Mouse (Mus musculus): ENCODE measurements around the gene St5.

St5 gene

GRCm38 (mm10) chr7:109703190-109704015 is at the start of gene St5, which contains the start of gene Akip1:
Gene St5 (minus strand): TSS chr7:109703605.
Gene Akip1 (plus strand): TSS chr7:109703690.
- in situ Hi-C loops (cut with MseI, MboI) = loop anchor here in 1 of 2 experiments (25.0 kb wide), 1 partner anchor 166 kb away; no protein-coding TSS in a partner anchor

- in situ Hi-C loops (cut with MseI, MboI) = no loop called here
Observed at GRCm38 (mm10) chr7:109752008-109752925, 48.9 kb upstream of the St5 start, which contains the start of gene Tmem9b. Gene Tmem9b (minus strand): TSS chr7:109752875.

GRCm38 (mm10) chr7:109751427-109752007 is 48.1 kb upstream of the St5 start:
- in situ Hi-C loops (cut with MseI, MboI) = no loop called here

GRCm38 (mm10) chr7:109747747-109748146 is 44.3 kb upstream of the St5 start:
- in situ Hi-C loops (cut with MseI, MboI) = no loop called here

GRCm38 (mm10) chr7:109741703-109742102 is 38.3 kb upstream of the St5 start:
- in situ Hi-C loops (cut with MseI, MboI) = no loop called here

- in situ Hi-C loops (cut with MseI, MboI) = no loop called here
Observed at GRCm38 (mm10) chr7:109741060-109741459, 37.7 kb upstream of the St5 start.

- in situ Hi-C loops (cut with MseI, MboI) = no loop called here
Observed at GRCm38 (mm10) chr7:109739822-109740370, 36.5 kb upstream of the St5 start.

GRCm38 (mm10) chr7:109734806-109735205 is 31.4 kb upstream of the St5 start:
- in situ Hi-C loops (cut with MseI, MboI) = no loop called here

- in situ Hi-C loops (cut with MseI, MboI) = no loop called here
Observed at GRCm38 (mm10) chr7:109731626-109732025, 28.2 kb upstream of the St5 start, which contains the start of gene Ascl3. Gene Ascl3 (minus strand): TSS chr7:109731726.

- in situ Hi-C loops (cut with MseI, MboI) = loop anchor here in 1 of 2 experiments (25.0 kb wide), 1 partner anchor 186 kb away; no protein-coding TSS in a partner anchor
Observed at GRCm38 (mm10) chr7:109723697-109724096, 20.3 kb upstream of the St5 start, which contains the start of gene BC051019. Gene BC051019 (minus strand): TSS chr7:109723850.

GRCm38 (mm10) chr7:109723114-109723513 is 19.7 kb upstream of the St5 start:
- in situ Hi-C loops (cut with MseI, MboI) = loop anchor here in 1 of 2 experiments (25.0 kb wide), 1 partner anchor 186 kb away; no protein-coding TSS in a partner anchor

GRCm38 (mm10) chr7:109722618-109723017 is 19.2 kb upstream of the St5 start:
- in situ Hi-C loops (cut with MseI, MboI) = loop anchor here in 1 of 2 experiments (25.0 kb wide), 1 partner anchor 185 kb away; no protein-coding TSS in a partner anchor

GRCm38 (mm10) chr7:109719286-109719685 is 15.9 kb upstream of the St5 start:
- in situ Hi-C loops (cut with MseI, MboI) = loop anchor here in 1 of 2 experiments (25.0 kb wide), 1 partner anchor 182 kb away; no protein-coding TSS in a partner anchor

GRCm38 (mm10) chr7:109713434-109713982 is 10.1 kb upstream of the St5 start:
- in situ Hi-C loops (cut with MseI, MboI) = loop anchor here in 1 of 2 experiments (25.0 kb wide), 1 partner anchor 176 kb away; no protein-coding TSS in a partner anchor

GRCm38 (mm10) chr7:109712198-109712597 is 8.8 kb upstream of the St5 start:
- in situ Hi-C loops (cut with MseI, MboI) = loop anchor here in 1 of 2 experiments (25.0 kb wide), 1 partner anchor 175 kb away; no protein-coding TSS in a partner anchor

- in situ Hi-C loops (cut with MseI, MboI) = loop anchor here in 1 of 2 experiments (25.0 kb wide), 1 partner anchor 173 kb away; no protein-coding TSS in a partner anchor
Observed at GRCm38 (mm10) chr7:109710069-109710468, 6.7 kb upstream of the St5 start.

- in situ Hi-C loops (cut with MseI, MboI) = loop anchor here in 1 of 2 experiments (25.0 kb wide), 1 partner anchor 172 kb away; no protein-coding TSS in a partner anchor
Observed at GRCm38 (mm10) chr7:109708961-109709382, 5.6 kb upstream of the St5 start.

GRCm38 (mm10) chr7:109707023-109707785 is 3.8 kb upstream of the St5 start:
- in situ Hi-C loops (cut with MseI, MboI) = loop anchor here in 1 of 2 experiments (25.0 kb wide), 1 partner anchor 170 kb away; no protein-coding TSS in a partner anchor

- in situ Hi-C loops (cut with MseI, MboI) = loop anchor here in 1 of 2 experiments (25.0 kb wide), 1 partner anchor 167 kb away; no protein-coding TSS in a partner anchor
Observed at GRCm38 (mm10) chr7:109704461-109704860, 1.1 kb upstream of the St5 start.

Measured in mouse trophoblast stem cell (cell line).